Mouse (Mus musculus) heart, embryonic 16.5 days (tissue): Measurements from ENCODE around the gene Cd59b. TPM values are rescaled to one million over a fixed set of nuclear protein-coding genes. Genes with fewer than 3 reads are reported as not detected.
"Not testable (repeated sequence)": the region's sequence is repeated elsewhere in the genome, so short reads cannot be mapped to it uniquely, and the experiment has no call there.

Experiments
- ATAC-seq: fragments of 200-750 bp; cut with Nextera tagmentation; replicated peaks from 2 replicates; pipeline ENCODE4 v1.8.0; 2017; ENCODE audit warnings: moderate number of reproducible peaks; ENCODE audit not compliant: insufficient read depth, low FRiP score; ENCODE audit errors: extremely low read depth
- H3K27ac ChIP-seq: fragments of 300-500 bp; sonication (generic); 2 replicates; pipeline ENCODE4 v1.5.1; 2014; ENCODE audit warnings: mild to moderate bottlenecking, low read length, control low read depth, moderate library complexity
- H3K27me3 ChIP-seq: fragments of 300-500 bp; sonication (generic); 2 replicates; pipeline ENCODE4 v1.6.1; 2014; ENCODE audit warnings: low read length, mixed read lengths; ENCODE audit not compliant: control insufficient read depth, insufficient read depth
- H3K36me3 ChIP-seq: fragments of 300-500 bp; sonication (generic); 2 replicates; pipeline ENCODE4 v1.6.1; 2014; ENCODE audit not compliant: control insufficient read depth, insufficient read depth
- H3K4me1 ChIP-seq: fragments of 300-500 bp; sonication (generic); 2 replicates; pipeline ENCODE4 v1.6.1; 2014; ENCODE audit warnings: low read length, mixed read lengths; ENCODE audit not compliant: control insufficient read depth, insufficient read depth
- H3K4me2 ChIP-seq: fragments of 300-500 bp; sonication (generic); 2 replicates; pipeline ENCODE4 v1.6.1; 2014; ENCODE audit warnings: low read depth, mild to moderate bottlenecking, control low read depth, low read length
- H3K4me3 ChIP-seq: fragments of 300-500 bp; sonication (generic); 2 replicates; pipeline ENCODE4 v1.5.1; 2014; ENCODE audit warnings: mild to moderate bottlenecking, control low read depth, low read length
- H3K9ac ChIP-seq: fragments of 300-500 bp; sonication (generic); 2 replicates; pipeline ENCODE4 v1.6.1; 2014; ENCODE audit warnings: low read length, control low read depth
- H3K9me3 ChIP-seq: fragments of 300-500 bp; sonication (generic); replicated peaks from 2 replicates; pipeline ENCODE4 v1.6.1; 2016; ENCODE audit warnings: low read length; ENCODE audit not compliant: control insufficient read depth
- WGBS: fragments of 180-500 bp; shearing (Covaris S2); extraction: QIAGEN DNeasy Blood & Tissue Kit; methylation state at CpG from one replicate; pipeline ENCODE4 v1.1.7; 2014; 5-methylcytosine and 5-hydroxymethylcytosine counted together
- polyA plus RNA-seq: library from polyadenylated mRNA; unstranded; fragments of >200 nt; fragmentation: Nextera tagmentation; extraction: Ambion mirVana; gene quantifications from 2 replicates; pipeline ENCODE4 v1.2.1, GENCODE M21; 2015

Gene Cd59b
- polyA plus RNA-seq, 1 experiment from 2014 or later = 4.7 TPM

GRCm38 (mm10) chr2:104058954-104059353 lies 10.7 kb upstream of the Cd59b start:
- Histone ChIP-seq H3K9ac (no peak overlapping the region), H3K27me3 (no peaks in the 10 kb centered on the region), H3K9me3 (no peaks in the 10 kb centered on the region; the same call in 1 of the 2 replicates), H3K36me3 (peaks cover 31% of the 10 kb centered on the region), H3K4me3 (no peak overlapping the region), H3K4me1 (no peaks in the 10 kb centered on the region), H3K4me2 (no peak overlapping the region), H3K27ac (no peak overlapping the region)
- ATAC-seq = no peak
- 90% methylated on average over 4 of the region's 4 CpGs for WGBS

GRCm38 (mm10) chr2:104059786-104060185 lies 9.9 kb upstream of the Cd59b start:
- H3K36me3 ChIP-seq = peaks cover 23% of the 10 kb centered on the region
- H3K9ac ChIP-seq = no peak overlapping the region
- no peak overlapping the region for H3K27ac ChIP-seq
- no peaks in the 10 kb centered on the region for H3K4me1 ChIP-seq
- H3K27me3 ChIP-seq = no peaks in the 10 kb centered on the region
- WGBS = 78% methylated on average over 10 of the region's 10 CpGs
- ATAC-seq = no peak
- peaks cover 3% of the 10 kb centered on the region; the same call in 1 of the 2 replicates for H3K9me3 ChIP-seq
- no peak overlapping the region for H3K4me3 ChIP-seq
- H3K4me2 ChIP-seq = no peak overlapping the region

- ATAC-seq = no peak
- Histone ChIP-seq H3K4me2 (no peak overlapping the region), H3K9me3 (peaks cover 3% of the 10 kb centered on the region; the same call in 1 of the 2 replicates), H3K36me3 (peaks cover 17% of the 10 kb centered on the region), H3K27ac (no peak overlapping the region), H3K27me3 (no peaks in the 10 kb centered on the region), H3K9ac (no peak overlapping the region), H3K4me3 (no peak overlapping the region), H3K4me1 (no peaks in the 10 kb centered on the region)
- 95% methylated on average over 6 of the region's 6 CpGs for WGBS
These were observed 8.7 kb upstream of the Cd59b start for GRCm38 (mm10) chr2:104060996-104061395.

- Histone ChIP-seq H3K4me3 (no peak overlapping the region), H3K9me3 (peaks cover 3% of the 10 kb centered on the region; the same call in 1 of the 2 replicates), H3K4me1 (no peaks in the 10 kb centered on the region), H3K27me3 (no peaks in the 10 kb centered on the region), H3K36me3 (peaks cover 17% of the 10 kb centered on the region), H3K27ac (no peak overlapping the region), H3K9ac (no peak overlapping the region), H3K4me2 (no peak overlapping the region)
- ATAC-seq = no peak
These were observed 7.0 kb upstream of the Cd59b start for GRCm38 (mm10) chr2:104062665-104063064.

GRCm38 (mm10) chr2:104064152-104064551 lies 5.5 kb upstream of the Cd59b start:
- 80% methylated on average over 2 of the region's 2 CpGs for WGBS
- Histone ChIP-seq H3K9me3 (peaks cover 3% of the 10 kb centered on the region; the same call in 1 of the 2 replicates), H3K9ac (no peak overlapping the region), H3K27ac (no peak overlapping the region), H3K36me3 (peaks cover 14% of the 10 kb centered on the region), H3K4me1 (no peaks in the 10 kb centered on the region), H3K4me2 (no peak overlapping the region), H3K4me3 (no peak overlapping the region), H3K27me3 (no peaks in the 10 kb centered on the region)
- no peak for ATAC-seq

GRCm38 (mm10) chr2:104065526-104065925 lies 4.1 kb upstream of the Cd59b start, which contains the start of gene Gm10912:
Gm10912 (plus strand) TSS chr2:104065826.
- H3K9me3 ChIP-seq, ATAC-seq, H3K36me3 ChIP-seq, H3K4me2 ChIP-seq, H3K4me3 ChIP-seq, H3K9ac ChIP-seq, H3K27me3 ChIP-seq, H3K27ac ChIP-seq, H3K4me1 ChIP-seq: not testable (repeated sequence)
- WGBS = 87% methylated on average over 5 of the region's 6 CpGs

- not testable (repeated sequence) for ATAC-seq, H3K4me2 ChIP-seq
- WGBS = 65% methylated on average over 7 of the region's 7 CpGs
These were observed 1.2 kb upstream of the Cd59b start, which contains the start of gene Gm10799 for GRCm38 (mm10) chr2:104068450-104068849. Gm10799 (minus strand) TSS chr2:104068550.

GRCm38 (mm10) chr2:104078285-104078684 lies 8.6 kb downstream of the Cd59b start:
- 60% methylated on average over 5 of the region's 5 CpGs for WGBS
- not testable (repeated sequence) for H3K27me3 ChIP-seq, ATAC-seq, H3K4me1 ChIP-seq, H3K27ac ChIP-seq, H3K4me3 ChIP-seq, H3K9ac ChIP-seq, H3K4me2 ChIP-seq, H3K9me3 ChIP-seq, H3K36me3 ChIP-seq

More at GRCm38 (mm10) chr2:104068450-104068849, 1.2 kb upstream of the Cd59b start, which contains the start of gene Gm10799:
- H3K27ac ChIP-seq, H3K9ac ChIP-seq, H3K4me3 ChIP-seq, H3K4me1 ChIP-seq, H3K36me3 ChIP-seq, H3K27me3 ChIP-seq, H3K9me3 ChIP-seq: not testable (repeated sequence)

- not testable (repeated sequence) for H3K27ac ChIP-seq, H3K4me1 ChIP-seq, H3K4me2 ChIP-seq, H3K4me3 ChIP-seq, H3K9me3 ChIP-seq, H3K27me3 ChIP-seq, ATAC-seq, H3K36me3 ChIP-seq, H3K9ac ChIP-seq
- WGBS = no CpG with 5 or more reads among the region's 1 CpGs
These were observed 11.9 kb downstream of the Cd59b start for GRCm38 (mm10) chr2:104081436-104082050.
